Mouse (Mus musculus): Measurements from ENCODE around the gene Dock6. TPM values are rescaled to one million over a fixed set of nuclear protein-coding genes. Genes with fewer than 3 reads are reported as not detected.
"Not testable (repeated sequence)": the region's sequence is repeated elsewhere in the genome, so short reads cannot be mapped to it uniquely, and the experiment has no call there.

Dock6 gene
- polyA plus RNA-seq, 1 experiment, result 41.5 TPM

GRCm38 (mm10) chr9:21792644-21793043, 59.8 kb downstream of the Dock6 start:
- Histone ChIP-seq H3K36me3 (ENCODE audit: control insufficient read depth, insufficient read depth, low read length) (no peaks in the 10 kb centered on the region), H3K4me1 (ENCODE audit: control insufficient read depth, insufficient read depth, low read length) (peaks cover 2% of the 10 kb centered on the region), H3K27ac (ENCODE audit: control insufficient read depth, insufficient read depth, low read depth, low read length) (peak overlapping the region; percentile 9), H3K27me3 (ENCODE audit: control insufficient read depth, insufficient read depth, low read length) (no peaks in the 10 kb centered on the region), H3K4me3 (ENCODE audit: control insufficient read depth, low read depth, low read length) (no peak overlapping the region)
- no peak for TF ChIP-seq CTCF (IDR thresholded peaks at IDR 0.05; ENCODE audit: control insufficient read depth, insufficient read depth, insufficient replicate concordance, low read depth, low read length)
- TF ChIP-seq POLR2A (IDR thresholded peaks at IDR 0.05; ENCODE audit: control insufficient read depth, low read depth, low read length), result no peak

- Histone ChIP-seq H3K4me1 (ENCODE audit: control insufficient read depth, insufficient read depth, low read length) (no peaks in the 10 kb centered on the region), H3K36me3 (ENCODE audit: control insufficient read depth, insufficient read depth, low read length) (no peaks in the 10 kb centered on the region), H3K4me3 (ENCODE audit: control insufficient read depth, low read depth, low read length) (no peak overlapping the region), H3K27me3 (ENCODE audit: control insufficient read depth, insufficient read depth, low read length) (no peaks in the 10 kb centered on the region), H3K27ac (ENCODE audit: control insufficient read depth, insufficient read depth, low read depth, low read length) (peak overlapping the region; percentile 5)
- TF ChIP-seq POLR2A (IDR thresholded peaks at IDR 0.05; ENCODE audit: control insufficient read depth, low read depth, low read length) (no peak), CTCF (IDR thresholded peaks at IDR 0.05; ENCODE audit: control insufficient read depth, insufficient read depth, insufficient replicate concordance, low read depth, low read length) (no peak)
These were observed 60.6 kb downstream of the Dock6 start for GRCm38 (mm10) chr9:21791861-21792260.

GRCm38 (mm10) chr9:21788234-21788633, 64.2 kb downstream of the Dock6 start:
- H3K4me1 ChIP-seq (ENCODE audit: control insufficient read depth, insufficient read depth, low read length), result peaks cover 3% of the 10 kb centered on the region; the same call in 1 of the 2 replicates
- TF ChIP-seq CTCF (IDR thresholded peaks at IDR 0.05; ENCODE audit: control insufficient read depth, insufficient read depth, insufficient replicate concordance, low read depth, low read length) (no peak), POLR2A (IDR thresholded peaks at IDR 0.05; ENCODE audit: control insufficient read depth, low read depth, low read length) (no peak)
- H3K27me3 ChIP-seq (ENCODE audit: control insufficient read depth, insufficient read depth, low read length), result no peaks in the 10 kb centered on the region
- H3K4me3 ChIP-seq (ENCODE audit: control insufficient read depth, low read depth, low read length), result no peak overlapping the region
- H3K27ac ChIP-seq (ENCODE audit: control insufficient read depth, insufficient read depth, low read depth, low read length), result no peak overlapping the region; the same call in 1 of the 2 replicates
- H3K36me3 ChIP-seq (ENCODE audit: control insufficient read depth, insufficient read depth, low read length), result no peaks in the 10 kb centered on the region

GRCm38 (mm10) chr9:21787654-21788053, 64.8 kb downstream of the Dock6 start:
- peak overlapping the region; percentile 67 for H3K27ac ChIP-seq (ENCODE audit: control insufficient read depth, insufficient read depth, low read depth, low read length)
- H3K27me3 ChIP-seq (ENCODE audit: control insufficient read depth, insufficient read depth, low read length), result no peaks in the 10 kb centered on the region
- peaks cover 3% of the 10 kb centered on the region; the same call in 1 of the 2 replicates for H3K4me1 ChIP-seq (ENCODE audit: control insufficient read depth, insufficient read depth, low read length)
- no peaks in the 10 kb centered on the region for H3K36me3 ChIP-seq (ENCODE audit: control insufficient read depth, insufficient read depth, low read length)
- no peak overlapping the region for H3K4me3 ChIP-seq (ENCODE audit: control insufficient read depth, low read depth, low read length)
- TF ChIP-seq POLR2A (IDR thresholded peaks at IDR 0.05; ENCODE audit: control insufficient read depth, low read depth, low read length), result no peak
- TF ChIP-seq CTCF (IDR thresholded peaks at IDR 0.05; ENCODE audit: control insufficient read depth, insufficient read depth, insufficient replicate concordance, low read depth, low read length), result no peak

- Histone ChIP-seq H3K4me3 (ENCODE audit: control insufficient read depth, low read depth, low read length) (no peak overlapping the region), H3K27me3 (ENCODE audit: control insufficient read depth, insufficient read depth, low read length) (no peaks in the 10 kb centered on the region), H3K36me3 (ENCODE audit: control insufficient read depth, insufficient read depth, low read length) (no peaks in the 10 kb centered on the region), H3K4me1 (ENCODE audit: control insufficient read depth, insufficient read depth, low read length) (peaks cover 3% of the 10 kb centered on the region; the same call in 1 of the 2 replicates), H3K27ac (ENCODE audit: control insufficient read depth, insufficient read depth, low read depth, low read length) (no peak overlapping the region; the same call in 1 of the 2 replicates)
- TF ChIP-seq CTCF (IDR thresholded peaks at IDR 0.05; ENCODE audit: control insufficient read depth, insufficient read depth, insufficient replicate concordance, low read depth, low read length) (peak; percentile 68), POLR2A (IDR thresholded peaks at IDR 0.05; ENCODE audit: control insufficient read depth, low read depth, low read length) (no peak)
These were observed 65.5 kb downstream of the Dock6 start for GRCm38 (mm10) chr9:21786906-21787305.

- not testable (repeated sequence) for H3K4me1 ChIP-seq (ENCODE audit: control insufficient read depth, insufficient read depth, low read length); H3K27ac ChIP-seq (ENCODE audit: control insufficient read depth, insufficient read depth, low read depth, low read length); H3K27me3 ChIP-seq (ENCODE audit: control insufficient read depth, insufficient read depth, low read length); H3K36me3 ChIP-seq (ENCODE audit: control insufficient read depth, insufficient read depth, low read length); H3K4me3 ChIP-seq (ENCODE audit: control insufficient read depth, low read depth, low read length)
These were observed 66.1 kb downstream of the Dock6 start for GRCm38 (mm10) chr9:21786309-21786708.

- TF ChIP-seq CTCF (IDR thresholded peaks at IDR 0.05; ENCODE audit: control insufficient read depth, insufficient read depth, insufficient replicate concordance, low read depth, low read length), result no peak
- no peak for TF ChIP-seq POLR2A (IDR thresholded peaks at IDR 0.05; ENCODE audit: control insufficient read depth, low read depth, low read length)
- Histone ChIP-seq H3K36me3 (ENCODE audit: control insufficient read depth, insufficient read depth, low read length) (no peaks in the 10 kb centered on the region), H3K27me3 (ENCODE audit: control insufficient read depth, insufficient read depth, low read length) (no peaks in the 10 kb centered on the region), H3K27ac (ENCODE audit: control insufficient read depth, insufficient read depth, low read depth, low read length) (no peak overlapping the region), H3K4me1 (ENCODE audit: control insufficient read depth, insufficient read depth, low read length) (peaks cover 3% of the 10 kb centered on the region; the same call in 1 of the 2 replicates), H3K4me3 (ENCODE audit: control insufficient read depth, low read depth, low read length) (no peak overlapping the region)
These were observed 67.7 kb downstream of the Dock6 start for GRCm38 (mm10) chr9:21784517-21785307.
